Mouse (Mus musculus) CH12.LX (cell line): ENCODE measurements at regions not wholly inside any gene's neighbourhood (a gene's known extent, or its start where the extent isn't known, plus 50 kb on each side); places are given as distances from the start of the nearest gene placed in this dataset.

Experiments used
- CTCF ChIP-seq, 2 experiments: IDR thresholded peaks in 1 of 2; conservative IDR thresholded peaks in 1 of 2; 2 replicates each; pipeline ENCODE4 v1.5.1; 2011 to 2012; ENCODE audit warnings: low read depth in 2 of 2, low read length in 2 of 2, improper control_type of control experiment in 1 of 2, inconsistent platforms in 1 of 2, mild to moderate bottlenecking in 1 of 2, moderate library complexity in 1 of 2
- ETS1 ChIP-seq: conservative IDR thresholded peaks from 2 replicates; pipeline ENCODE4 v1.6.1; 2012; ENCODE audit warnings: low read depth, mild to moderate bottlenecking, inconsistent platforms, low read length, improper control_type of control experiment, moderate library complexity
- MEF2A ChIP-seq: IDR thresholded peaks from 2 replicates; pipeline ENCODE4 v1.6.1; 2014; ENCODE audit warnings: low read depth, mild to moderate bottlenecking, inconsistent platforms, low read length, improper control_type of control experiment, borderline replicate concordance
- POLR2A ChIP-seq: IDR thresholded peaks from 2 replicates; pipeline ENCODE4 v1.6.1; 2011; ENCODE audit warnings: low read depth, mild to moderate bottlenecking, improper control_type of control experiment, low read length

- TF ChIP-seq POLR2A, result no peak
- peak; percentile 59 for TF ChIP-seq ETS1
- no peak for TF ChIP-seq CTCF (conservative IDR thresholded peaks at IDR 0.05 in 1 of 2, IDR thresholded peaks at IDR 0.05 in 1 of 2; ENCODE audit: low read depth in 2 of 2, low read length in 2 of 2)
- peak; percentile 25; the same call in 1 of the 2 replicates for TF ChIP-seq MEF2A
Observed at GRCm38 (mm10) chr7:139747290-139748067, 63.9 kb upstream of the Cfap46 start.
